Mouse (Mus musculus) adrenal gland, adult 10 weeks (tissue): Measurements from ENCODE around the gene Mmp15. TPM values are rescaled to one million over a fixed set of nuclear protein-coding genes. Genes with fewer than 3 reads are reported as not detected.

ENCODE experiments used
- polyA plus RNA-seq: library from polyadenylated mRNA; stranded (reverse); fragments of 350-450 nt; fragmentation: Illumina TruSeq; extraction: RNeasy Lipid Tissue Mini Kit (QIAGEN cat#74804); gene quantifications from one replicate; pipeline ENCODE4 v1.2.3, GENCODE M21; 2014; ENCODE audit warnings: low read depth, low replicate concordance

Mmp15 gene
- polyA plus RNA-seq: 0.47 TPM

GRCm38 (mm10) chr8:95352151-95352870, at the start of gene Mmp15:
Gene Mmp15, plus strand, starts transcription at chr8:95352268.

GRCm38 (mm10) chr8:95306431-95306830, 45.6 kb upstream of the Mmp15 start, which contains the start of gene Cngb1:
Gene Cngb1, minus strand, starts transcription at chr8:95306585.

DNA sequence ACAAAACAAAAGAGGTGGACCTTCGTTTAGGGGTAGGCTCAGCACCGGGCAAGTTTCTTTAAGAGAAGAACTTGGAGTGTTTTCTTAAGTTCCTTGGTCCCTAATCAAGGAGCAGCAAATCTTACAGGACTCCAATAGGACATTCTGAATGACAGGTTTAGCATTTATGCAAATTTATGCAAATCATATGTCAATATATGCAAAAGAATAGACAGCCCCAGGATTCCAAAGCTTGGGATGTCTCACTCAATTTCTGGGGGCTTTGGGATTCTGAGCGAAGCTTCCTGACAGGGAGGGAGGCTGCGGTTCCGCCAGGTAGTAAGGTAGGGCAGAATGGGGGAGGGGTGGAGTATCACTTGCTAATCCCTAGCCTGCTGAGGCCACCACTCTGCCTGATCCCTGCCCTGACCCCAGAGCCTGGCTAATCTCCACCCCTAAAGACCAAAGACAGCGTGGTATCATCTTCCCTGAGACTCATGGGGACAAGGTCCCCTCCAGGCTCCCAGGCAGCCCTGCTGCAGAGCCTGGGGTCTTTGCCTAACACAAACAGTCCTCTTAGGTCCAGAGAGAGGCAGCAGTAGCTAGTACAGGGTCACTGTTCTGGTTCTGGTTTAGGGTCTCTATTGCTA, 41.6 kb upstream of the Mmp15 start, which contains the start of gene Tepp:
Gene Tepp, plus strand, starts transcription at position 225 of the 629 bp plus-strand sequence.

DNA sequence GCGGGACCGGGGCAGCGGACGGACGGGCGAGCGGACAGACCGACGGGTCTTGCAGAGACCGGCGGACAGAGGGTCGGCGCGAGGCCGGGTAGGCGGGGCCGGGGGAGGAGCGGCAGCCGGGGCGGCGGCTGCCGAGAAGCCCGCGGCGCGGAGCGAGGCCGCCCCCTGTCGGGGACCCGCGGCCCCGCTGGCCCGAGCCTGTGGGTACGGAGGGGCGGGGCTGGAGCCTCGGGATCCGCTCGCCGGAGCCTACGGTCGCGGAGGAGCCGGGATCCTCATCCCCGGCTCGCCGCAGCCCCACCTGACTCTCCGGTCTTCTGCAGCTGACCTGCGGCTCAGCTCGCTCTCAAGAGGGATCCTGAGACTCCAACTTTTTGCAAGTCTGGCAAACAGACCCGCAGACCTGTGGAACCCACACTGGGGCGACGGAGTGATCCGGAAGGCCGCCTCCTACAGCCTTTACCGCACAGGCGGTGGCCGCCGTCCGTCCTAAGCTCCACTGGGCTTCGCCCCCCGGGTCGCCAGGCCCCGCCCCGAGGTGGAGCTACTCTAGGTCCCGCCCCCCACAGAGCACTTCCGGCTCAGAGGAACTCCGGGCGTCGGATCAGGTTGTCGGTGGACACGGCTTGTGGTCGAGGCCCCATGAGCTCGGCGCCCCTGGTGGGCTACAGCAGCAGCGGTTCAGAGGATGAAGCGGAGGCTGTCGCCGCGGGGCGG, 20.2 kb upstream of the Mmp15 start, which contains the start of the genes Zfp319 and Usb1:
Gene Zfp319, minus strand, starts transcription at position 231 of the 717 bp plus-strand sequence.
Gene Usb1, plus strand, starts transcription at position 565 of the 717 bp plus-strand sequence.

Other genes with a start within 250 kb of the Mmp15 start
- gene Kifc3, start 149.5 kb upstream of the Mmp15 start, polyA plus RNA-seq: 5.0 TPM
- 0.29 TPM for gene Cngb1, start 45.7 kb upstream of the Mmp15 start, polyA plus RNA-seq
- gene Tepp, start 41.7 kb upstream of the Mmp15 start, polyA plus RNA-seq: not detected
- gene Zfp319, start 20.3 kb upstream of the Mmp15 start, polyA plus RNA-seq: 2.2 TPM
- 1.5 TPM for gene Usb1, start 20.0 kb upstream of the Mmp15 start, polyA plus RNA-seq
- gene Cfap20, start 82.6 kb downstream of the Mmp15 start, polyA plus RNA-seq: 51.0 TPM
- gene Csnk2a2, start 137.8 kb downstream of the Mmp15 start, polyA plus RNA-seq: 234 TPM
- 0.47 TPM for gene Ccdc113, start 181.8 kb downstream of the Mmp15 start, polyA plus RNA-seq
- not detected for gene Prss54, start 224.1 kb downstream of the Mmp15 start, polyA plus RNA-seq